Mouse (Mus musculus) ES-Bruce4 (cell line): ENCODE measurements around the gene Map3k12. TPM values are rescaled to one million over a fixed set of nuclear protein-coding genes. Genes with fewer than 3 reads are reported as not detected.

Source experiments
- H3K27ac ChIP-seq: 2 replicates; pipeline ENCODE4 v1.5.1; 2012; ENCODE audit warnings: low read length, inconsistent platforms; ENCODE audit not compliant: insufficient read depth
- H3K27me3 ChIP-seq: 2 replicates; pipeline ENCODE4 v1.6.1; 2012; ENCODE audit warnings: mild to moderate bottlenecking, low read length, inconsistent platforms; ENCODE audit not compliant: control insufficient read depth, poor library complexity, insufficient read depth, severe bottlenecking
- H3K36me3 ChIP-seq: 2 replicates; pipeline ENCODE4 v1.6.1; 2012; ENCODE audit warnings: inconsistent platforms, mild to moderate bottlenecking, low read length, moderate library complexity; ENCODE audit not compliant: control insufficient read depth, poor library complexity, insufficient read depth, severe bottlenecking
- H3K4me1 ChIP-seq: one replicate; pipeline ENCODE4 v1.8.1; 2011; ENCODE audit warnings: low read length; ENCODE audit not compliant: control insufficient read depth, insufficient read depth
- H3K4me3 ChIP-seq: 2 replicates; pipeline ENCODE4 v1.5.1; 2011; ENCODE audit warnings: low read depth, mild to moderate bottlenecking, low read length
- H3K9ac ChIP-seq: 2 replicates; pipeline ENCODE4 v1.6.1; 2012; ENCODE audit warnings: low read depth, mild to moderate bottlenecking, inconsistent platforms; ENCODE audit not compliant: poor library complexity, severe bottlenecking
- H3K9me3 ChIP-seq: replicated peaks from 2 replicates; pipeline ENCODE4 v1.6.1; 2012; ENCODE audit warnings: mild to moderate bottlenecking, low read length, inconsistent platforms; ENCODE audit not compliant: control insufficient read depth, poor library complexity, insufficient read depth, severe bottlenecking
- CTCF ChIP-seq: IDR thresholded peaks from one replicate; pipeline ENCODE4 v1.8.1; 2011; ENCODE audit warnings: low read depth, low read length
- EP300 ChIP-seq: IDR thresholded peaks from 2 replicates; pipeline ENCODE4 v1.6.1; 2011; ENCODE audit warnings: low read depth, low read length; ENCODE audit not compliant: insufficient read depth
- POLR2A ChIP-seq: IDR thresholded peaks from one replicate; pipeline ENCODE4 v1.8.1; 2011; ENCODE audit warnings: low read length; ENCODE audit not compliant: insufficient read depth
- polyA plus RNA-seq: library from polyadenylated mRNA; stranded (reverse); fragments of >200 nt; gene quantifications from 2 replicates; pipeline ENCODE4 v1.2.4, GENCODE M21; 2011; ENCODE audit warnings: low read depth; ENCODE audit not compliant: missing spikeins, insufficient read depth, insufficient read length

Map3k12 gene
- polyA plus RNA-seq, 1 experiment: 11.1 TPM

DNA sequence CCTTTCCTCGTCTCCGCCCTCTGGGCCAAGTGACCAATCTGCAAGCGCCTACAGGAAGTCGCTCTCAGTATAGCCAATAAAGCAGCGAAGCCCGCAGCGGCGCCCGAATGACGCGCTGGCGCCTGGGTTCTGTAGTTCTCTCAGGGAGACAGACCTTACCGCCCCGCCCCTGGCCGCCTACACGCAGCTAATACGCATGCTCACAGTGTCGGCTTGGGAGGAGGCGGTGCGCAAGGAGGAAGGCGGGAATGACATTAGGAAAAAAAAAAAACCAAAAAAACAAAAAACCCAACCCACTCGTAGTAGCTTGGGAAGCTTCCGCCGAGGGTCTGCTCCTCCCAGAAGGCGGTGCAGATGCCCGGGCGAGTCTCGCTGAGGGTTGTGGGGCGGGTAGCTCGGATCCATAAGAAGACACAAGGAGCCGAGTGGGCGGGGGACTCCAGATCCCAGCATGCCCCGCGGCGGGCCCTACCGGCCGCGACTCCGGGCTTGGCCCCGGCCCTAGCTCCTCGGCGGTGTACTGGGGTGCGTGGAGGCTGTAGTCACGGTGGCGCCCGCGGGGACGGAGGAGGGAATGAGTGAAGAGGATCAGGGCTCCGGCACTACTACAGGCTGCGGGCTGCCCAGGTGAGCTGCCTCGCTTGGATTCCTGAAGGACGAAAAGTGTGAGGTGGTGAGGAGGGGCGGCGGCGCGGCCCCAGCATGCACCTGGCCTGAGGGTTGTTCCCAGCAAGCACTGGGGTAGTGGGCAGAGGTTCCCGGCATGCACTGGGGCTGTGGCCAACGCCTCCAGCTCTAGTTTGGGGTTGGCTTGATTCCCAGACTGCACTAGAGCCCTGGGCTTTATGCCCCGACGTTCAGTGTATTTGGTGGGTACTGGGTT is 1.4 kb upstream of the Map3k12 start, which contains the start of gene Tarbp2:
Tarbp2 (plus strand) TSS at position 217 of the 883 bp plus-strand sequence.
- Histone ChIP-seq H3K27me3 (no peaks in the 10 kb centered on the region), H3K36me3 (peaks cover 4% of the 10 kb centered on the region; the same call in 1 of the 2 replicates), H3K27ac (peak within 1 kb of the TSS; percentile 59), H3K9me3 (no peaks in the 10 kb centered on the region), H3K4me3 (peak within 1 kb of the TSS; percentile 95), H3K4me1 (peaks cover 3% of the 10 kb centered on the region), H3K9ac (peak within 1 kb of the TSS; percentile 68)
- TF ChIP-seq POLR2A: peak; percentile 88
- no peak for TF ChIP-seq EP300

DNA sequence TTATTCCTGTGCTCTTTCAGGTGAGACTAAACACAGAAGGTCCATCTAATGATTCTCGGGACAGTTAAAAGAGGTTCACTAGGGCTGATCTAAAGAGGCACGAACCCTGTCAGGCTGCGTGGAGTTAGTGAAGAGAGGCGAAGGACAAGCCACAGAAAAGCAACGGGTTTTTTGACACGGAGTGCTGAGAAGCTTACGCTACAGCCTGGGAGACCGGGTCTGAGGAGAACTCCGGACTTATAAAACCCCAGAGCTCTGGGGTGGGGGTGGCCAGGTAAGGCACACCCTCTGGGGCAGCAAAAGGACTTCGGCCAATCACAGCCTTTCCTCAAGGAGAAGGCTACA is 739 bp upstream of the Map3k12 start:
- no peak overlapping the region for H3K27ac ChIP-seq
- H3K4me1 ChIP-seq: peaks cover 3% of the 10 kb centered on the region
- H3K36me3 ChIP-seq: peaks cover 4% of the 10 kb centered on the region; the same call in 1 of the 2 replicates
- H3K4me3 ChIP-seq: peak overlapping the region; percentile 65
- TF ChIP-seq EP300 (no peak), POLR2A (peak; percentile 78), CTCF (no peak)
- no peaks in the 10 kb centered on the region for H3K9me3 ChIP-seq
- no peaks in the 10 kb centered on the region for H3K27me3 ChIP-seq
- H3K9ac ChIP-seq: peak overlapping the region; percentile 62

- Histone ChIP-seq H3K27me3 (no peaks in the 10 kb centered on the region), H3K27ac (peak overlapping the region; percentile 63), H3K9me3 (no peaks in the 10 kb centered on the region), H3K36me3 (no peaks in the 10 kb centered on the region), H3K4me3 (peak overlapping the region; percentile 67), H3K9ac (peak overlapping the region; percentile 62), H3K4me1 (peaks cover 7% of the 10 kb centered on the region)
- TF ChIP-seq POLR2A (peak; percentile 52), CTCF (no peak), EP300 (no peak)
Observed at GRCm38 (mm10) chr15:102516293-102516692, 571 bp downstream of the Map3k12 start.

DNA sequence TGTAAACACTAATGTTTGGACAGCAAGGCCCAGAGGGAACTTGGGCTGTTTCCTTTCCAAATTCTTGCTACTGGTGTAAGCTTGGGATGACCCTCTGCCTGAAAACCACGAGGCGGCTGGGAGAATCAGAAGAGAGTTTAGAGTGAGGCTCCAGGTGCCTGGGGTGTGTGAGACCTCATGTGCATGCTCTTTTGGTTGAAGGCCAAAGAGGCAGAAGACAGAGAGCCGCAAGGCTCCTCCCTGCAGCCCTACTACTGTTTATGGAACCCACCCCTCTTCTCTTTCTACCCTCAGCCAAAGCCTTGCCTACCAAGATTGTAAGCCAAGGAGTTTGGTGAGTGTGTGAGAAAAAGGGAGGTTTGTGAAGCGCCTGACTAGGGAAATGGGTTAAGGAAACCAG is 1.1 kb downstream of the Map3k12 start:
- peak overlapping the region; percentile 63 for H3K27ac ChIP-seq
- peaks cover 7% of the 10 kb centered on the region for H3K4me1 ChIP-seq
- peak overlapping the region; percentile 67 for H3K4me3 ChIP-seq
- TF ChIP-seq POLR2A: no peak
- TF ChIP-seq EP300: no peak
- TF ChIP-seq CTCF: no peak
- no peaks in the 10 kb centered on the region for H3K36me3 ChIP-seq
- H3K9ac ChIP-seq: peak overlapping the region; percentile 62
- H3K9me3 ChIP-seq: no peaks in the 10 kb centered on the region
- no peaks in the 10 kb centered on the region for H3K27me3 ChIP-seq

- no peak for TF ChIP-seq EP300
- no peak for TF ChIP-seq POLR2A
- TF ChIP-seq CTCF: no peak
- Histone ChIP-seq H3K9me3 (no peaks in the 10 kb centered on the region), H3K4me1 (peaks cover 7% of the 10 kb centered on the region), H3K36me3 (no peaks in the 10 kb centered on the region), H3K9ac (no peak overlapping the region), H3K27ac (no peak overlapping the region), H3K27me3 (no peaks in the 10 kb centered on the region), H3K4me3 (no peak overlapping the region)
Observed at GRCm38 (mm10) chr15:102515261-102515660, 1.6 kb downstream of the Map3k12 start.

- TF ChIP-seq POLR2A (no peak), CTCF (no peak), EP300 (no peak)
- Histone ChIP-seq H3K27me3 (no peaks in the 10 kb centered on the region), H3K27ac (no peak overlapping the region), H3K36me3 (no peaks in the 10 kb centered on the region; the same call in 1 of the 2 replicates), H3K4me3 (no peak overlapping the region), H3K9ac (no peak overlapping the region), H3K9me3 (no peaks in the 10 kb centered on the region), H3K4me1 (peaks cover 7% of the 10 kb centered on the region)
Observed at GRCm38 (mm10) chr15:102513004-102513403, 3.9 kb downstream of the Map3k12 start.
